Mouse (Mus musculus) CH12.LX (cell line): ENCODE data around the gene Diras2. TPM values are rescaled to one million over a fixed set of nuclear protein-coding genes. Genes with fewer than 3 reads are reported as not detected.

ENCODE experiments used
- DNase-seq: peaks from one replicate; pipeline ENCODE4 v3.0.0-alpha.2; 2013; ENCODE audit errors: extremely low read depth
- H3K27ac ChIP-seq: 2 replicates; pipeline ENCODE4 v1.5.1; 2012; ENCODE audit warnings: low read depth, mild to moderate bottlenecking, control low read depth, moderate library complexity; ENCODE audit not compliant: insufficient read depth
- H3K27me3 ChIP-seq: replicated peaks from 2 replicates; pipeline ENCODE3; 2012; ENCODE audit warnings: inconsistent platforms
- H3K36me3 ChIP-seq, 2 experiments: replicated peaks in 1 of 2; 2 replicates each; pipeline versions ENCODE3 to v1.6.1; 2012; ENCODE audit warnings: inconsistent platforms in 1 of 2, low read length in 1 of 2, mild to moderate bottlenecking in 1 of 2, mixed read lengths in 1 of 2, moderate library complexity in 1 of 2; ENCODE audit not compliant: control insufficient read depth in 1 of 2, insufficient read depth in 1 of 2
- H3K4me1 ChIP-seq, 2 experiments: 2 replicates each; pipeline ENCODE4 v1.6.1; 2012; ENCODE audit warnings: inconsistent platforms in 1 of 2, moderate library complexity in 1 of 2; ENCODE audit not compliant: insufficient read depth in 2 of 2, control insufficient read depth in 1 of 2
- H3K4me2 ChIP-seq: 2 replicates; pipeline ENCODE4 v1.6.1; 2012; ENCODE audit warnings: low read depth, mild to moderate bottlenecking, control low read depth; ENCODE audit not compliant: poor library complexity, insufficient read depth, severe bottlenecking
- H3K4me3 ChIP-seq, 3 experiments: fragments of 150-350 bp in 1 of 3; sonication (generic) in 1 of 3; replicated peaks in 1 of 3; 2 replicates each; pipeline versions ENCODE3 to v1.5.1; 2011 to 2012; ENCODE audit warnings: low read depth in 2 of 3, low read length in 2 of 3, mild to moderate bottlenecking in 2 of 3, moderate library complexity in 2 of 3, control low read depth in 1 of 3, improper control_type of control experiment in 1 of 3, inconsistent platforms in 1 of 3, mixed read lengths in 1 of 3; ENCODE audit not compliant: poor library complexity in 1 of 3
- H3K79me2 ChIP-seq: replicated peaks from 2 replicates; pipeline ENCODE4 v1.6.1; 2012; ENCODE audit warnings: mild to moderate bottlenecking, moderate library complexity; ENCODE audit not compliant: control insufficient read depth, poor library complexity, insufficient read depth, severe bottlenecking; ENCODE audit errors: extremely low read depth
- H3K9ac ChIP-seq: 2 replicates; pipeline ENCODE4 v1.6.1; 2012; ENCODE audit warnings: low read depth, mild to moderate bottlenecking, control low read depth, moderate library complexity; ENCODE audit not compliant: insufficient read depth
- H3K9me3 ChIP-seq: replicated peaks from 2 replicates; pipeline ENCODE3; 2012; ENCODE audit warnings: low read length, inconsistent platforms, mixed read lengths
- BHLHE40 ChIP-seq: IDR thresholded peaks from 2 replicates; pipeline ENCODE4 v1.6.1; 2011; ENCODE audit warnings: mild to moderate bottlenecking, low read depth, low read length, improper control_type of control experiment
- CHD1 ChIP-seq: IDR thresholded peaks from 2 replicates; pipeline ENCODE4 v1.6.1; 2012; ENCODE audit warnings: low read depth, low read length, improper control_type of control experiment, inconsistent platforms
- CHD2 ChIP-seq: IDR thresholded peaks from 2 replicates; pipeline ENCODE4 v1.6.1; 2011; ENCODE audit warnings: low read length, improper control_type of control experiment
- E2F4 ChIP-seq: IDR thresholded peaks from 2 replicates; pipeline ENCODE4 v1.6.1; 2011; ENCODE audit warnings: low read depth, low read length, improper control_type of control experiment; ENCODE audit not compliant: insufficient replicate concordance
- ELF1 ChIP-seq: IDR thresholded peaks from 2 replicates; pipeline ENCODE4 v1.6.1; 2014; ENCODE audit warnings: low read depth, mild to moderate bottlenecking, inconsistent platforms, low read length, improper control_type of control experiment
- EP300 ChIP-seq: IDR thresholded peaks from 2 replicates; pipeline ENCODE4 v1.6.1; 2011; ENCODE audit warnings: low read length, improper control_type of control experiment
- ETS1 ChIP-seq: conservative IDR thresholded peaks from 2 replicates; pipeline ENCODE4 v1.6.1; 2012; ENCODE audit warnings: low read depth, mild to moderate bottlenecking, inconsistent platforms, low read length, improper control_type of control experiment, moderate library complexity
- GABPA ChIP-seq: IDR thresholded peaks from 2 replicates; pipeline ENCODE4 v1.6.1; 2012; ENCODE audit warnings: low read depth, low read length, improper control_type of control experiment, inconsistent platforms; ENCODE audit not compliant: insufficient replicate concordance
- HCFC1 ChIP-seq: IDR thresholded peaks from 2 replicates; pipeline ENCODE4 v1.6.1; 2012; ENCODE audit warnings: low read depth, mild to moderate bottlenecking, inconsistent platforms, low read length, improper control_type of control experiment
- IRF4 ChIP-seq: IDR thresholded peaks from 2 replicates; pipeline ENCODE4 v1.6.1; 2014; ENCODE audit warnings: low read depth, mild to moderate bottlenecking, inconsistent platforms, low read length, improper control_type of control experiment
- JUN ChIP-seq: IDR thresholded peaks from 2 replicates; pipeline ENCODE4 v1.6.1; 2011; ENCODE audit warnings: low read depth, mild to moderate bottlenecking, low read length, improper control_type of control experiment, moderate library complexity; ENCODE audit not compliant: insufficient read depth
- JUND ChIP-seq: conservative IDR thresholded peaks from 2 replicates; pipeline ENCODE4 v1.6.1; 2011; ENCODE audit warnings: low read depth, low read length, improper control_type of control experiment
- MAFK ChIP-seq: IDR thresholded peaks from 2 replicates; pipeline ENCODE4 v1.6.1; 2011; ENCODE audit warnings: low read length, improper control_type of control experiment; ENCODE audit not compliant: insufficient replicate concordance
- MAZ ChIP-seq: IDR thresholded peaks from 2 replicates; pipeline ENCODE4 v1.6.1; 2012; ENCODE audit warnings: low read depth, mild to moderate bottlenecking, inconsistent platforms, low read length, improper control_type of control experiment, moderate library complexity
- MEF2A ChIP-seq: IDR thresholded peaks from 2 replicates; pipeline ENCODE4 v1.6.1; 2014; ENCODE audit warnings: low read depth, mild to moderate bottlenecking, inconsistent platforms, low read length, improper control_type of control experiment, borderline replicate concordance
- MXI1 ChIP-seq: IDR thresholded peaks from 2 replicates; pipeline ENCODE4 v1.6.1; 2011; ENCODE audit warnings: mild to moderate bottlenecking, low read depth, low read length, improper control_type of control experiment
- MYC ChIP-seq: IDR thresholded peaks from 2 replicates; pipeline ENCODE4 v1.6.1; 2011; ENCODE audit warnings: low read depth, mild to moderate bottlenecking, improper control_type of control experiment, low read length
- NRF1 ChIP-seq: IDR thresholded peaks from 2 replicates; pipeline ENCODE4 v1.6.1; 2014; ENCODE audit warnings: low read depth, mild to moderate bottlenecking, inconsistent platforms, low read length, improper control_type of control experiment, moderate library complexity
- POLR2A ChIP-seq: IDR thresholded peaks from 2 replicates; pipeline ENCODE4 v1.6.1; 2011; ENCODE audit warnings: low read depth, mild to moderate bottlenecking, improper control_type of control experiment, low read length
- POLR2AphosphoS2 ChIP-seq: IDR thresholded peaks from 2 replicates; pipeline ENCODE4 v1.6.1; 2011; ENCODE audit warnings: low read depth, low read length, improper control_type of control experiment
- RAD21 ChIP-seq: IDR thresholded peaks from 2 replicates; pipeline ENCODE4 v1.6.1; 2011; ENCODE audit warnings: low read depth, mild to moderate bottlenecking, low read length, improper control_type of control experiment, moderate library complexity
- RCOR1 ChIP-seq: conservative IDR thresholded peaks from 2 replicates; pipeline ENCODE4 v1.6.1; 2012; ENCODE audit warnings: low read depth, mild to moderate bottlenecking, inconsistent platforms, low read length, improper control_type of control experiment
- SIN3A ChIP-seq: IDR thresholded peaks from 2 replicates; pipeline ENCODE4 v1.6.1; 2012; ENCODE audit warnings: low read length, improper control_type of control experiment, inconsistent platforms
- SMC3 ChIP-seq: IDR thresholded peaks from 2 replicates; pipeline ENCODE4 v1.6.1; 2011; ENCODE audit warnings: low read depth, low read length, improper control_type of control experiment
- TBP ChIP-seq: conservative IDR thresholded peaks from 2 replicates; pipeline ENCODE4 v1.6.1; 2011; ENCODE audit warnings: low read depth, low read length, improper control_type of control experiment
- USF1 ChIP-seq: IDR thresholded peaks from 2 replicates; pipeline ENCODE4 v1.6.1; 2014; ENCODE audit warnings: low read depth, mild to moderate bottlenecking, inconsistent platforms, low read length, improper control_type of control experiment
- USF2 ChIP-seq: conservative IDR thresholded peaks from 2 replicates; pipeline ENCODE4 v1.6.1; 2011; ENCODE audit warnings: low read depth, low read length, improper control_type of control experiment
- ZC3H11A ChIP-seq: IDR thresholded peaks from 2 replicates; pipeline ENCODE4 v1.6.1; 2012; ENCODE audit warnings: low read depth, mild to moderate bottlenecking, inconsistent platforms, low read length, improper control_type of control experiment
- ZKSCAN1 ChIP-seq: IDR thresholded peaks from 2 replicates; pipeline ENCODE4 v1.6.1; 2012; ENCODE audit warnings: low read depth, inconsistent platforms, low read length, improper control_type of control experiment, borderline replicate concordance
- ZMIZ1 ChIP-seq: IDR thresholded peaks from 2 replicates; pipeline ENCODE4 v1.6.1; 2012; ENCODE audit warnings: low read depth, mild to moderate bottlenecking, inconsistent platforms, low read length, improper control_type of control experiment
- ZNF384 ChIP-seq: IDR thresholded peaks from 2 replicates; pipeline ENCODE4 v1.6.1; 2012; ENCODE audit warnings: low read depth, low read length, improper control_type of control experiment, inconsistent platforms
- dilution Hi-C: fragments of 300-500 bp; cut with MboI; formaldehyde crosslinking; loops from 2 replicates; pipeline ENCODE4 v1.14.3; 2020; ENCODE audit warnings: low sequenced_read_pairs; ENCODE audit not compliant: extremely low pct_unique_long_range_greater_than_20kb, extremely low pct_ligation_motif_present
- in situ Hi-C: fragments of 300-500 bp; cut with MboI; formaldehyde crosslinking; loops from 3 replicates; pipeline ENCODE4 v1.14.3; 2019; ENCODE audit warnings: low sequenced_read_pairs, low pct_ligation_motif_present, low pct_unique_long_range_greater_than_20kb, mixed read lengths
- polyA plus RNA-seq: library from polyadenylated mRNA; unstranded; fragments of >175 nt; gene quantifications from 2 replicates; pipeline ENCODE4 v1.2.1, GENCODE M21; 2012; ENCODE audit warnings: low read depth; ENCODE audit not compliant: insufficient read length
- total RNA-seq, 2 experiments: library from RNA; depleted of rRNA; stranded (reverse); fragments of 300-350 nt in 1 of 2; fragments of >200 nt in 1 of 2; gene quantifications; 2 replicates each; pipeline ENCODE4 v1.2.3; 2012 to 2014

The Diras2 gene
- total and polyA plus RNA-seq, 3 experiments: 2.8 to 8.5 (median 3.9) TPM

DNA sequence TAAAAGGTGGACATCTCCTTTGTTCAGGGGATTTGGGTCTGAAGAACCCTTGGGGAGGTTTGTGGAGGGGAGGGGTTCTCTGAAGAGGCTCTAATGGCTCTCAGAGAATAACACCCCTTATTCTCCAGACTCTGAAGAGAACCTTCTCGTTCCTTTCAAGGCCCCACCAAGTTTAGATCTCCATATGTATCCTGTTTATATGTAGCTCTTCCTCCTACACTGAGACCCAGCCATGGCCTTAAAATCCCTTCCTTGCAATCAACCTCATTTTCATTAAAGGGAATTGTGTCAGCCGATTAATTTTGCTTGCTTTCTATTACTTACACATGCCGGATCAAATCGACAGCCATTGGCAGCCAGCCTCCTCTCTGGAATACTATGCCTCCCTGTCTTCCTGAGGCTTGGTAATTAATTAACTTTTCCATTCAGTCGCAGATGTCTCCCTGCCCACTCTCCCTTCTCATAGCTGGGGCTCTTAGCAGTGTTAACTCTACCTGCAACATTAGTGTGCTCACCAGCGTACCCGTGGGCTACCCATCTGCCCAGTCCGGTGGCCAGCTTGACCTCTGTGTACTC lies 38.2 kb upstream of the Diras2 start:
- peaks cover 45 to 90% of the 10 kb centered on the region in 2 experiments for H3K4me1 ChIP-seq
- TF ChIP-seq RAD21: no peak
- no peak for TF ChIP-seq CHD2
- no peak for TF ChIP-seq POLR2AphosphoS2
- no peak for TF ChIP-seq ELF1
- no peak for TF ChIP-seq E2F4
- TF ChIP-seq JUND: no peak
- TF ChIP-seq ZKSCAN1: no peak
- H3K27ac ChIP-seq: no peak overlapping the region
- no peaks in the 10 kb centered on the region for H3K27me3 ChIP-seq
- no peak overlapping the region for H3K4me3 ChIP-seq
- no peak overlapping the region for H3K4me2 ChIP-seq
- in situ Hi-C loops: loop anchor here (25.0 kb wide), 1 partner anchor 732 kb away; the partner anchor contains the start of gene Gadd45g
- no peak for DNase-seq
- peaks cover 0 to 17% of the 10 kb centered on the region in 2 experiments for H3K36me3 ChIP-seq
- no peaks in the 10 kb centered on the region for H3K79me2 ChIP-seq
- H3K9ac ChIP-seq: no peak overlapping the region
- dilution Hi-C loops: no loop called here
- H3K9me3 ChIP-seq: peaks cover 2% of the 10 kb centered on the region

DNA sequence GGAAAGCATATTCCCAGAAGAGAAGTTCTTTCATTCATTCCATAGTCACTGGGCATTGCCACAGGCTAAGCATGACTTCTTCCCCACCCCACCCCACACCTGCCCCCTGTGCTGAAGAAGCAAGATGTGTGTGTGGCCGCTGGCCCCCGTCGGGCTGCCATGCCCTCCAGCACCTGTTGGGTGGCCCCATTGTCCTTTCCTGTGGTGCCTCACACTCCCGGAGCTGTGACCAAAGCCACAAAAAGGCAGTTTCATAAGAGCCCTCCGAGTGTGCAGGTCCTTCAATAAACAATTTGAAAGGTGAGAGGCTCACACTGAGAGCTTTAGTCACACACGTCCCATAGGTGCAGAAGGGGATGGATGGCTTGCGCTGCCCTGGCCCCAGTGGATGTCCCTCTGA lies 35.7 kb upstream of the Diras2 start:
- H3K4me1 ChIP-seq: peaks cover 36 to 96% of the 10 kb centered on the region in 2 experiments
- no peaks in the 10 kb centered on the region for H3K79me2 ChIP-seq
- in situ Hi-C loops: loop anchor here (25.0 kb wide), 1 partner anchor 729 kb away; the partner anchor contains the start of gene Gadd45g
- H3K4me3 ChIP-seq: no peak overlapping the region
- peak overlapping the region; percentile 30 for H3K4me2 ChIP-seq
- no peaks in the 10 kb centered on the region for H3K9me3 ChIP-seq
- no peak overlapping the region for H3K9ac ChIP-seq
- no peak for DNase-seq
- peaks cover 0 to 17% of the 10 kb centered on the region in 2 experiments for H3K36me3 ChIP-seq
- peak overlapping the region; percentile 67 for H3K27ac ChIP-seq
- no peaks in the 10 kb centered on the region for H3K27me3 ChIP-seq
- dilution Hi-C loops: no loop called here
- TF ChIP-seq TBP (no peak), RAD21 (no peak), NRF1 (no peak), JUND (no peak), JUN (no peak), USF1 (no peak), MEF2A (no peak), CHD1 (no peak), MYC (no peak), BHLHE40 (peak; percentile 64), GABPA (no peak), MAFK (no peak), HCFC1 (no peak), ZKSCAN1 (no peak), USF2 (no peak), CHD2 (no peak), MXI1 (no peak), IRF4 (peak; percentile 62), E2F4 (no peak), MAZ (0 out of 2 replicates have a peak, but pooled peaks have one; percentile 29), EP300 (peak; percentile 29; the same call in 1 of the 2 replicates), SMC3 (0 out of 2 replicates have a peak, but pooled peaks have one; percentile 9), POLR2AphosphoS2 (no peak), ZNF384 (no peak), ZMIZ1 (no peak), ZC3H11A (no peak), ETS1 (peak; percentile 10; the same call in 1 of the 2 replicates), POLR2A (no peak), RCOR1 (no peak), SIN3A (no peak)
